Mouse (Mus musculus) liver, adult 2 months (tissue): ENCODE measurements around the gene Klb. TPM values are rescaled to one million over a fixed set of nuclear protein-coding genes. Genes with fewer than 3 reads are reported as not detected.
A peak's percentile ranks its signal among the peaks of the same experiment; 100 is the strongest.
"Not testable (repeated sequence)": the region's sequence is repeated elsewhere in the genome, so short reads cannot be mapped to it uniquely, and the experiment has no call there.

Experiments used
- DNase-seq: peaks from one replicate; pipeline ENCODE4 v3.0.0-alpha.2; 2011; ENCODE audit warnings: low read depth, low spot score; ENCODE audit errors: extremely low read depth
- H3K27ac ChIP-seq: fragments of 200-500 bp; replicated peaks from 2 replicates; pipeline ENCODE4 v1.5.1; 2012; ENCODE audit warnings: low read depth, mild to moderate bottlenecking, control low read depth, inconsistent platforms, low read length; ENCODE audit not compliant: insufficient read depth
- H3K27me3 ChIP-seq: fragments of 200-500 bp; 2 replicates; pipeline ENCODE4 v1.6.1; 2012; ENCODE audit warnings: mild to moderate bottlenecking, moderate library complexity, low read length, inconsistent platforms; ENCODE audit not compliant: control insufficient read depth, insufficient read depth
- H3K36me3 ChIP-seq: fragments of 200-500 bp; 2 replicates; pipeline ENCODE4 v1.6.1; 2012; ENCODE audit warnings: low read length, inconsistent platforms; ENCODE audit not compliant: control insufficient read depth, insufficient read depth
- H3K4me1 ChIP-seq: fragments of 200-500 bp; 2 replicates; pipeline ENCODE4 v1.6.1; 2011; ENCODE audit warnings: low read length; ENCODE audit not compliant: control insufficient read depth, insufficient read depth
- H3K4me3 ChIP-seq: fragments of 200-500 bp; 2 replicates; pipeline ENCODE4 v1.5.1; 2011; ENCODE audit warnings: low read depth, mild to moderate bottlenecking, control low read depth, low read length, moderate library complexity; ENCODE audit not compliant: insufficient read depth
- H3K79me2 ChIP-seq: fragments of 200-500 bp; 2 replicates; pipeline ENCODE4 v1.6.1; 2012; ENCODE audit warnings: inconsistent platforms, mild to moderate bottlenecking, low read length, moderate library complexity; ENCODE audit not compliant: control insufficient read depth, insufficient read depth
- H3K9ac ChIP-seq: fragments of 200-500 bp; 2 replicates; pipeline ENCODE4 v1.6.1; 2012; ENCODE audit warnings: low read depth, mild to moderate bottlenecking, control low read depth, inconsistent platforms, low read length
- CTCF ChIP-seq: fragments of 200-500 bp; IDR thresholded peaks from 2 replicates; pipeline ENCODE4 v1.5.1; 2011; ENCODE audit warnings: low read depth, low read length, control low read depth
- POLR2A ChIP-seq: fragments of 200-500 bp; IDR thresholded peaks from 2 replicates; pipeline ENCODE4 v1.6.1; 2011; ENCODE audit warnings: low read length, control low read depth; ENCODE audit not compliant: insufficient read depth; ENCODE audit errors: extremely low read depth
- WGBS: fragments of 180-500 bp; shearing (Covaris S2); methylation state at CpG from one replicate; pipeline ENCODE4 v1.1.7; 2018; 5-methylcytosine and 5-hydroxymethylcytosine counted together
- polyA plus RNA-seq: library from polyadenylated mRNA; depleted of rRNA; stranded (reverse); fragments of >200 nt; gene quantifications from 2 replicates; pipeline ENCODE4 v1.2.3, GENCODE M21; 2012; rRNA removed
- total RNA-seq: library from RNA; depleted of rRNA; stranded (reverse); fragments of >200 nt; gene quantifications from 2 replicates; pipeline ENCODE4 v1.2.3, GENCODE M21; 2014; rRNA removed

The Klb gene
- 40.2 and 49.9 TPM in 2 replicates for total RNA-seq
- 16.7 and 17.7 TPM in 2 replicates for polyA plus RNA-seq

GRCm38 (mm10) chr5:65348168-65348567, at the start of gene Klb:
Klb (plus strand) TSS chr5:65348314.
- no peak for TF ChIP-seq CTCF
- no peak for TF ChIP-seq POLR2A
- peak within 1 kb of the TSS; percentile 56 for H3K9ac ChIP-seq
- peak; percentile 96 for DNase-seq
- peaks cover 7% of the 10 kb centered on the region; the same call in 1 of the 2 replicates for H3K4me1 ChIP-seq
- WGBS, result 24% methylated on average over 15 of the region's 15 CpGs
- H3K27me3 ChIP-seq, result no peaks in the 10 kb centered on the region
- peak within 1 kb of the TSS; percentile 85 for H3K4me3 ChIP-seq
- no peaks in the 10 kb centered on the region for H3K36me3 ChIP-seq
- H3K79me2 ChIP-seq, result peaks cover 8% of the 10 kb centered on the region; the same call in 1 of the 2 replicates
- H3K27ac ChIP-seq, result peak within 1 kb of the TSS; percentile 66

- peaks cover 23% of the 10 kb centered on the region for H3K36me3 ChIP-seq
- H3K27me3 ChIP-seq, H3K4me3 ChIP-seq, H3K79me2 ChIP-seq, H3K9ac ChIP-seq, DNase-seq, H3K4me1 ChIP-seq, H3K27ac ChIP-seq: not testable (repeated sequence)
- whole genome bisulfite sequencing, result 88% methylated on average over 1 of the region's 1 CpGs
These were observed 48.5 kb upstream of the Klb start for GRCm38 (mm10) chr5:65299623-65300022.

- H3K4me3 ChIP-seq, result no peak overlapping the region
- no peaks in the 10 kb centered on the region for H3K4me1 ChIP-seq
- peaks cover 21% of the 10 kb centered on the region for H3K36me3 ChIP-seq
- TF ChIP-seq POLR2A (no peak), CTCF (no peak)
- no peaks in the 10 kb centered on the region for H3K27me3 ChIP-seq
- WGBS, result 96% methylated on average over 9 of the region's 9 CpGs
- H3K9ac ChIP-seq, result no peak overlapping the region
- H3K27ac ChIP-seq, result no peak overlapping the region
- no peaks in the 10 kb centered on the region for H3K79me2 ChIP-seq
- DNase-seq, result no peak
These were observed 48.0 kb upstream of the Klb start for GRCm38 (mm10) chr5:65300121-65300520.

DNA sequence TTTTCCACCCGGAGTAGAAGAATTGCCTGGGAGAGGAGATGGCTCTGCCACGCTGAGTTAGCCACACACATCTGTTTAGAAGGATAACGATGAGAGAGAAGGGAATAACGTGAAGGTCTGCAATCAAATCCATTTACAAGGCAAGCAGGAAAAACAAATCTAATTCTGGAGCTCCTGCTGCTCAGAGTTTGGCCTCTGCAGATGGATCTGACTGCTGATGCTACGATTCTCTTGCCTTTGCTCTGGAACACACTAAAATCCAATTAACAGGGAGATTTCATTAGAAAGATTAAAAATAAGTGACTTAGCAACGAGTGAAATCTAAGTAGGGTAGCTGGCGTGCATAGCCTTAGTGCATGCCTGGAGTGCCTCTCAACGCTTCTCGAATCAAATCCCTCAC, 42.6 kb upstream of the Klb start:
- H3K4me3 ChIP-seq, result no peak overlapping the region
- no peaks in the 10 kb centered on the region for H3K4me1 ChIP-seq
- 88% methylated on average over 9 of the region's 9 CpGs for WGBS
- TF ChIP-seq POLR2A (no peak), CTCF (no peak)
- H3K27me3 ChIP-seq, result no peaks in the 10 kb centered on the region
- H3K9ac ChIP-seq, result no peak overlapping the region
- no peaks in the 10 kb centered on the region for H3K79me2 ChIP-seq
- H3K36me3 ChIP-seq, result peaks cover 22% of the 10 kb centered on the region
- DNase-seq, result no peak
- H3K27ac ChIP-seq, result no peak overlapping the region

DNA sequence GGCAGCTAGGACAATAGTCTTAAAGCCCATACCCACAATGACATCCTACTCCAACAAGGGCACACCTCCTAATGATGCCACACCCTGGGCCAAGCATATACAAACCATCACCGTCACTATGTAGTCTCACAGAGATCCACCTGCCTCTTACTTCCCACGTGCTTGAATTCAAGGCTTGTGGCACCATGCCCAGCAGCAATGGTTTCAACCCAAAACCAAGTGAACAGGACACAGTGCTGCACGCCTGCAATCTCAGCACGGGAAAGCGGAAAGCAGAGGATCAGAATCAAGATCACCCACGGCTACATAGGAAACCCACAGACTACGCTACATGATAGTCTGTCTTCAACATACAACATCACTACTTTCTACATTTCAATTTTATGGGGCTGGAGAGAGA, 39.9 kb upstream of the Klb start:
- Histone ChIP-seq H3K9ac (no peak overlapping the region), H3K79me2 (no peaks in the 10 kb centered on the region), H3K4me3 (no peak overlapping the region), H3K27ac (no peak overlapping the region), H3K27me3 (no peaks in the 10 kb centered on the region), H3K36me3 (peaks cover 26% of the 10 kb centered on the region), H3K4me1 (no peaks in the 10 kb centered on the region)
- TF ChIP-seq POLR2A (no peak), CTCF (no peak)
- 98% methylated on average over 7 of the region's 7 CpGs for WGBS
- DNase-seq, result no peak

GRCm38 (mm10) chr5:65308866-65309265, 39.2 kb upstream of the Klb start:
- DNase-seq, result peak; percentile 18
- H3K4me1 ChIP-seq, result no peaks in the 10 kb centered on the region
- H3K79me2 ChIP-seq, result no peaks in the 10 kb centered on the region
- no peak overlapping the region for H3K4me3 ChIP-seq
- H3K9ac ChIP-seq, result no peak overlapping the region
- H3K36me3 ChIP-seq, result peaks cover 29% of the 10 kb centered on the region
- WGBS, result 89% methylated on average over 3 of the region's 3 CpGs
- H3K27me3 ChIP-seq, result no peaks in the 10 kb centered on the region
- H3K27ac ChIP-seq, result no peak overlapping the region
- TF ChIP-seq CTCF (no peak), POLR2A (no peak)
